Mouse (Mus musculus) kidney, embryonic 16.5 days (tissue): Measurements from ENCODE around the gene Cspg5. TPM values are rescaled to one million over a fixed set of nuclear protein-coding genes. Genes with fewer than 3 reads are reported as not detected.
A peak's percentile ranks its signal among the peaks of the same experiment; 100 is the strongest.

ENCODE experiments used
- ATAC-seq: fragments of 200-750 bp; cut with Nextera tagmentation; 2 replicates; pipeline ENCODE4 v1.8.0; 2017; ENCODE audit warnings: moderate TSS enrichment; ENCODE audit not compliant: low FRiP score, low TSS enrichment
- H3K27ac ChIP-seq: fragments of 300-500 bp; sonication (generic); 2 replicates; pipeline ENCODE4 v1.5.1; 2014; ENCODE audit warnings: low read length
- H3K27me3 ChIP-seq: fragments of 300-500 bp; sonication (generic); 2 replicates; pipeline ENCODE4 v1.6.1; 2014; ENCODE audit warnings: low read length, control low read depth, mixed read lengths; ENCODE audit not compliant: insufficient read depth
- H3K36me3 ChIP-seq: fragments of 300-500 bp; sonication (generic); 2 replicates; pipeline ENCODE4 v1.6.1; 2014; ENCODE audit warnings: low read length, control low read depth, mixed read lengths; ENCODE audit not compliant: insufficient read depth
- H3K4me1 ChIP-seq: fragments of 300-500 bp; sonication (generic); 2 replicates; pipeline ENCODE4 v1.6.1; 2014; ENCODE audit warnings: low read length, control low read depth, mixed read lengths; ENCODE audit not compliant: insufficient read depth
- H3K4me2 ChIP-seq: fragments of 300-500 bp; sonication (generic); replicated peaks from 2 replicates; pipeline ENCODE4 v1.6.1; 2014; ENCODE audit warnings: low read depth, low read length
- H3K4me3 ChIP-seq: fragments of 300-500 bp; sonication (generic); 2 replicates; pipeline ENCODE4 v1.5.1; 2014; ENCODE audit warnings: mild to moderate bottlenecking, low read length
- H3K9ac ChIP-seq: fragments of 300-500 bp; sonication (generic); replicated peaks from 2 replicates; pipeline ENCODE4 v1.6.1; 2014; ENCODE audit warnings: low read length
- H3K9me3 ChIP-seq: fragments of 300-500 bp; sonication (generic); 2 replicates; pipeline ENCODE4 v1.6.1; 2016; ENCODE audit warnings: low read length, control low read depth
- WGBS: fragments of 180-500 bp; shearing (Covaris S2); extraction: QIAGEN DNeasy Blood & Tissue Kit; methylation state at CpG from one replicate; pipeline ENCODE4 v1.1.7; 2014; 5-methylcytosine and 5-hydroxymethylcytosine counted together
- microRNA-seq: library from miRNA; unstranded; fragments of <30 nt; microRNA quantifications from one replicate; pipeline ENCODE4, GENCODE M21; 2016
- polyA plus RNA-seq: library from polyadenylated mRNA; unstranded; fragments of >200 nt; fragmentation: Nextera tagmentation; extraction: Ambion mirVana; gene quantifications from 2 replicates; pipeline ENCODE4 v1.2.1, GENCODE M21; 2015

Cspg5 gene
- polyA plus RNA-seq, 1 experiment from 2014 or later, result 2.5 TPM

- under 1% methylated on average over 46 of the region's 46 CpGs for WGBS
- peaks cover 3% of the 10 kb centered on the region for H3K36me3 ChIP-seq
- peak within 1 kb of the TSS; percentile 65 for H3K4me2 ChIP-seq
- peak; percentile 98 for ATAC-seq
- peak within 1 kb of the TSS; percentile 85 for H3K9ac ChIP-seq
- H3K4me1 ChIP-seq, result peaks cover 9% of the 10 kb centered on the region
- H3K4me3 ChIP-seq, result peak within 1 kb of the TSS; percentile 52
- H3K27ac ChIP-seq, result peak within 1 kb of the TSS; percentile 94
- H3K27me3 ChIP-seq, result no peaks in the 10 kb centered on the region
- H3K9me3 ChIP-seq, result peaks cover 10% of the 10 kb centered on the region
These were observed 61.5 kb downstream of the Cspg5 start, which contains the start of gene Elp6 for GRCm38 (mm10) chr9:110304969-110305651. Elp6 (plus strand) TSS chr9:110305173.

GRCm38 (mm10) chr9:110306371-110306770 lies 62.8 kb downstream of the Cspg5 start:
- Histone ChIP-seq H3K9ac (no peak overlapping the region), H3K4me1 (peaks cover 9% of the 10 kb centered on the region), H3K4me2 (no peak overlapping the region), H3K4me3 (no peak overlapping the region), H3K36me3 (peaks cover 14% of the 10 kb centered on the region), H3K27ac (no peak overlapping the region), H3K27me3 (no peaks in the 10 kb centered on the region), H3K9me3 (peaks cover 8% of the 10 kb centered on the region)
- 91% methylated on average over 5 of the region's 5 CpGs for WGBS
- no peak for ATAC-seq

Small RNA genes lying within 50 kb of the gene (microRNA-seq; reads per million reads assigned to microRNA genes)
- gene Mir6236, result 98.8 reads per million, percentile 55 among the genes with 10 or more reads in this experiment

Other genes starting within 250 kb of the Cspg5 start
- 96.3 and 117 TPM in 2 replicates for gene Smarcc1, start 126.1 kb upstream of the Cspg5 start, polyA plus RNA-seq
- 144 and 154 TPM in 2 replicates for gene Dhx30, start 126.0 kb upstream of the Cspg5 start, polyA plus RNA-seq
- gene Elp6, start 61.4 kb downstream of the Cspg5 start, polyA plus RNA-seq, result 29.6 and 32.4 TPM in 2 replicates
- 37.7 and 38.7 TPM in 2 replicates for gene Scap, start 89.5 kb downstream of the Cspg5 start, polyA plus RNA-seq
- gene Ptpn23, start 164.4 kb downstream of the Cspg5 start, polyA plus RNA-seq, result 15.8 and 20.7 TPM in 2 replicates
- gene Ngp, start 176.0 kb downstream of the Cspg5 start, polyA plus RNA-seq, result 3.4 and 4.8 TPM in 2 replicates
- 9.3 and 11.6 TPM in 2 replicates for gene Klhl18, start 232.9 kb downstream of the Cspg5 start, polyA plus RNA-seq
- gene Kif9, start 233.2 kb downstream of the Cspg5 start, polyA plus RNA-seq, result 1.4 and 1.7 TPM in 2 replicates